Mouse (Mus musculus): ENCODE data around the gene Cd180. TPM values are rescaled to one million over a fixed set of nuclear protein-coding genes. Genes with fewer than 3 reads are reported as not detected.
"Not testable (repeated sequence)": the region's sequence is repeated elsewhere in the genome, so short reads cannot be mapped to it uniquely, and the experiment has no call there.

Gene Cd180
- polyA plus RNA-seq, 1 experiment from 2014 or later, result 0.55 TPM

DNA sequence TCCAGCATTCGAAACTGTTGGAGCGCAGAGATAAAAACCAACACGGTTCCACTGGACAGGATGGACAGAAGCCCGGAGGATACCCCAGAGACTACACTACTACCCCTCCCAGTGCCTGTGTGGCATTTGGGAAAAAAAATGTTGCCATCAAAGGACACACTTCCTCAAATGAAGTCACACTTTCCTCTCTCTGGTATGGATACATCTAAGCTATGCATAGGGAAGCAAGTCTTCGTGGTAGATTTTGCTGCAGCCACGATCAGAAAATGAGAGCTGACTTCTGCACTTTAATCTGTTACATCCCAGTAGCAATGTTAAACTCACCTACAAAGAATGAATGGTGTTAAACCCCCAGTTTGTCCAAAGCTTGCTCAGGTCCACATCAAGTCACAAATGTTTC lies 24.4 kb upstream of the Cd180 start:
- no peak for ATAC-seq (replicated peaks; ENCODE audit: low FRiP score, low TSS enrichment, low read depth)
- H3K27ac ChIP-seq (ENCODE audit: low read depth), result no peak overlapping the region
- WGBS, result 82% methylated on average over 6 of the region's 6 CpGs

DNA sequence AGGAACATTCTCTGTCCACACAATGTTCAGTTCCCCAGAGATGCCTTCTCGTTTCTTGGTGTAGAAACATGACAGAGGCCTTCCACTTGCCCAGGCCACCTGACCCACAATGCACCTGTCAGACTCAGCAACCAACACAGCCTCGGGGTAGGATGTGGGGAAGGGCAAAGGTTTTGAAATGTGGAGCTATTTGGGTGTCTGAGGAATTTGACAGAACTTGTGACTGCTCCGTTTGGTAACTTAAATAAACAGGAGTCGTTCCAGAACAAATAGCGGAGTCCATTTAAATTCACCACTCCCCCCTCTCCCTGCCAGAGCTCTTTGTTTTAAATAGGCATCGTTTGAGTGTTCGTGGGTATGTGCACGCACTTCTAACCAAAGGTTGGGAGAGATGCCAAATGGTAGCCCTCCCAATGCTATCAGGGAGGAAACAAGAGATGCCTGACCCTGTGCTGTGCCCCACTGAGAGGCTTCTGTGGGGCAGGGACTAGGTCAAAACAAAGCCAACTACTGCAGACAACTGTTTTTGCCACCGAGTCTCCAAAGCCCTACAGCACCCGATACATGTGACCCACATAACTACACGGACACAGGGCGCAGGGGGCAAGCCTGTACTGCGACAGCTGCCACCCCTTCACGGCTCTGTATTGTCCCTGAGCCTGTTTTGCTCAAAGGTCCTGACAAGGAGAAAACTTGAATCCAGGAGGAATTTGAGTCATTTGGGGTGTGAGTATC lies 23.7 kb upstream of the Cd180 start:
- H3K27me3 ChIP-seq (replicated peaks; ENCODE audit: control insufficient read depth, insufficient read depth, low read length), result no peaks in the 10 kb centered on the region
- DNase-seq (ENCODE audit: low spot score), result no peak
- WGBS, result 48% methylated on average over 14 of the region's 14 CpGs
- no peak overlapping the region for H3K4me3 ChIP-seq (ENCODE audit: low read depth, low read length)
- H3K4me1 ChIP-seq (replicated peaks; ENCODE audit: control insufficient read depth, insufficient read depth, low read length), result no peaks in the 10 kb centered on the region
- H3K27ac ChIP-seq (ENCODE audit: low read depth), result no peak overlapping the region
- no peak overlapping the region for H3K9ac ChIP-seq (ENCODE audit: low read length)
- no peak overlapping the region for H3K4me2 ChIP-seq (ENCODE audit: low read length)
- no peaks in the 10 kb centered on the region for H3K36me3 ChIP-seq (ENCODE audit: control insufficient read depth, insufficient read depth, low read length)
- ATAC-seq (replicated peaks; ENCODE audit: low FRiP score, low TSS enrichment, low read depth), result no peak
- H3K9me3 ChIP-seq (ENCODE audit: control insufficient read depth, low read length), result no peaks in the 10 kb centered on the region

More for the DNA sequence above, 24.4 kb upstream of the Cd180 start:
- no peak overlapping the region for H3K4me2 ChIP-seq (ENCODE audit: low read length)
- no peak for DNase-seq (ENCODE audit: low spot score)
- no peak overlapping the region for H3K9ac ChIP-seq (ENCODE audit: low read length)
- no peaks in the 10 kb centered on the region for H3K4me1 ChIP-seq (replicated peaks; ENCODE audit: control insufficient read depth, insufficient read depth, low read length)
- H3K9me3 ChIP-seq (ENCODE audit: control insufficient read depth, low read length), result no peaks in the 10 kb centered on the region
- no peaks in the 10 kb centered on the region for H3K36me3 ChIP-seq (ENCODE audit: control insufficient read depth, insufficient read depth, low read length)
- no peaks in the 10 kb centered on the region for H3K27me3 ChIP-seq (replicated peaks; ENCODE audit: control insufficient read depth, insufficient read depth, low read length)
- H3K4me3 ChIP-seq (ENCODE audit: low read depth, low read length), result no peak overlapping the region

DNA sequence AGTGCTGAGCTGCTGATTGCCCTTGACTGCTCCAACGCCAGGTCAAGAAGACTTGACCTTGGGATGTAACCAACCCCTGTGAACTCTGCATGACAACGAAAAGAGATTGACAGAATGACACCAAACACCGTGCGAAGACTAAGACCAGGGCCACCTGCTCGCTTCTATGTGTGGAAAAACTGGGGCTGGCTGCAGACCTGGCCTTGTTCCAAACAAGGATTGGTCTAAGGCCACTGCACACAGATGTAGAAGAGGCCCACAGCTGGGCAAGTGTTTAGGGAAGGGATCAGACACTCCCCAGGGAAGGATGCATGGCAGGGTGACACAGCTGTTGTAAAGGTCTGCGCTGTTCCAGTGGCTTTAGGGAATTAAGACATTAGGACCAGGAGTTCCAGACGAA lies 22.9 kb upstream of the Cd180 start:
- H3K27me3 ChIP-seq (replicated peaks; ENCODE audit: control insufficient read depth, insufficient read depth, low read length), result no peaks in the 10 kb centered on the region
- no peak overlapping the region for H3K9ac ChIP-seq (ENCODE audit: low read length)
- H3K4me3 ChIP-seq (ENCODE audit: low read depth, low read length), result no peak overlapping the region
- 78% methylated on average over 7 of the region's 7 CpGs for WGBS
- H3K9me3 ChIP-seq (ENCODE audit: control insufficient read depth, low read length), result no peaks in the 10 kb centered on the region
- no peaks in the 10 kb centered on the region for H3K4me1 ChIP-seq (replicated peaks; ENCODE audit: control insufficient read depth, insufficient read depth, low read length)
- DNase-seq (ENCODE audit: low spot score) (no peak), ATAC-seq (replicated peaks; ENCODE audit: low FRiP score, low TSS enrichment, low read depth) (no peak)
- no peak overlapping the region for H3K4me2 ChIP-seq (ENCODE audit: low read length)
- H3K27ac ChIP-seq (ENCODE audit: low read depth), result no peak overlapping the region
- H3K36me3 ChIP-seq (ENCODE audit: control insufficient read depth, insufficient read depth, low read length), result no peaks in the 10 kb centered on the region

DNA sequence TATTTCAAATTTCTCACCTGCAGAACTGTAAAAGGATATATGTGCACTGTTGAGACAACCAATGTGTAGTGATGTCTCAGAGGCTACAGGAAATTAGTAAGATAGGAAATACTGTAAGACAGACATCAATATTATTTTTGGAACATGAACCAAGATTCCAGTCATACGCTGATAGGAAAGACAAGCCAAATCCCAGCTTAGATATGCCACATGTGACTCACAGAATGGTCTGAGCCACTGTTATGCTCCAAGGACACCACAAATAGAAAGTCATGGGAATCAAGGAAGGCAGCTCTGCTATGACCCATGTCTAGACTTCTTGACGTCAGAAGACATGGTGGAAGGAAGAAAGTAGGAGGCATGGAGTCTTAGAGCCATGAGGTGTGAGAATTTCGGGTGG lies 19.3 kb upstream of the Cd180 start:
- no peaks in the 10 kb centered on the region for H3K36me3 ChIP-seq (ENCODE audit: control insufficient read depth, insufficient read depth, low read length)
- no peak for ATAC-seq (replicated peaks; ENCODE audit: low FRiP score, low TSS enrichment, low read depth)
- 83% methylated on average over 3 of the region's 3 CpGs for WGBS

DNA sequence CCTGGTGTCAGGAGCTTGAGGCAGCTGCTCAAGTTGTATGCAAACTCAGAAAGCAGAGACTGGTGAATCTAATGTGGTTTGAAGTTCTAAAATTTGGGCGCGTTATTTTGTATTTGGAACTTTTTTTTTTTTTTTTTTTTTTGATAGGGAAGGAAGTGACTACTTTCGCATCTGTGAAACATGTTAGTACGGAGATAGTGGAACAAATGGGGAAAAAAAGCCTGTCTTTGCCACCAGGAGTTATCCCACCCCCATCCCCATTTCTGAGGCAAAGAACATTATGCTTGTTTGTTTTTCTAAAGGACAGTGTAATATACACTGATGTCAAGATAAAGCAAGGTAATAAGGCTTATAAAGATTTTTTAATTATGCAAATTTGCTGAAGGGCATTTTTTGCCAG lies 15.8 kb upstream of the Cd180 start:
- WGBS, result 91% methylated on average over 4 of the region's 4 CpGs
- ATAC-seq (replicated peaks; ENCODE audit: low FRiP score, low TSS enrichment, low read depth); H3K4me1 ChIP-seq (replicated peaks; ENCODE audit: control insufficient read depth, insufficient read depth, low read length); H3K9ac ChIP-seq (ENCODE audit: low read length); H3K27me3 ChIP-seq (replicated peaks; ENCODE audit: control insufficient read depth, insufficient read depth, low read length); H3K4me2 ChIP-seq (ENCODE audit: low read length); H3K27ac ChIP-seq (ENCODE audit: low read depth); DNase-seq (ENCODE audit: low spot score); H3K9me3 ChIP-seq (ENCODE audit: control insufficient read depth, low read length); H3K36me3 ChIP-seq (ENCODE audit: control insufficient read depth, insufficient read depth, low read length); H3K4me3 ChIP-seq (ENCODE audit: low read depth, low read length): not testable (repeated sequence)

More for the DNA sequence above, 19.3 kb upstream of the Cd180 start:
- no peak overlapping the region for H3K9ac ChIP-seq (ENCODE audit: low read length)
- DNase-seq (ENCODE audit: low spot score), result no peak
- H3K4me2 ChIP-seq (ENCODE audit: low read length), result no peak overlapping the region
- H3K4me1 ChIP-seq (replicated peaks; ENCODE audit: control insufficient read depth, insufficient read depth, low read length), result no peaks in the 10 kb centered on the region
- no peaks in the 10 kb centered on the region for H3K27me3 ChIP-seq (replicated peaks; ENCODE audit: control insufficient read depth, insufficient read depth, low read length)
- H3K27ac ChIP-seq (ENCODE audit: low read depth), result no peak overlapping the region
- no peaks in the 10 kb centered on the region for H3K9me3 ChIP-seq (ENCODE audit: control insufficient read depth, low read length)
- H3K4me3 ChIP-seq (ENCODE audit: low read depth, low read length), result no peak overlapping the region

DNA sequence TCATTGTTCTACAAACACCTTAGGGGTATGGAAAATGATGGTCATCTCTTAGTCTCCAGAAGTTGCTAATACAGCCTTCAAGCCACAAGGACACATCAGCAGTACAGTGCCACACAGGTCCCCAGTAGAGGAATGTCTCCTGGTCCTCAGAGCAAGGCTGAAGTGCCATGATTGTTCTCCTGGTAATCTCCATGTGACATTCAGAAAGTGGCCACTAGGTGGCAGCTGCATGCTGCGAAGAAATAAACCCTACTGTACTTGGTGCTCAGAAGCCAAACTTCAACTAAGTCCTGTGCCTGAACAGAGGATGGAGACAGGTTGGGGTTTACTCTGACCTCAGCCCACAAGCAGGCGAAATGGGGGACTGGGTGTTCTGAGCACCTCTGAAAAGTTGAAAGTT lies 14.9 kb upstream of the Cd180 start:
- no peaks in the 10 kb centered on the region for H3K36me3 ChIP-seq (ENCODE audit: control insufficient read depth, insufficient read depth, low read length)
- ATAC-seq (replicated peaks; ENCODE audit: low FRiP score, low TSS enrichment, low read depth) (peak; percentile 66), DNase-seq (ENCODE audit: low spot score) (peak; percentile 88)
- no peak overlapping the region for H3K9ac ChIP-seq (ENCODE audit: low read length)
- no peak overlapping the region for H3K4me2 ChIP-seq (ENCODE audit: low read length)
- no peak overlapping the region for H3K27ac ChIP-seq (ENCODE audit: low read depth)
- 16% methylated on average over 2 of the region's 2 CpGs for WGBS
- H3K4me1 ChIP-seq (replicated peaks; ENCODE audit: control insufficient read depth, insufficient read depth, low read length), result no peaks in the 10 kb centered on the region
- H3K9me3 ChIP-seq (ENCODE audit: control insufficient read depth, low read length), result no peaks in the 10 kb centered on the region
- H3K27me3 ChIP-seq (replicated peaks; ENCODE audit: control insufficient read depth, insufficient read depth, low read length), result no peaks in the 10 kb centered on the region
- H3K4me3 ChIP-seq (ENCODE audit: low read depth, low read length), result no peak overlapping the region

DNA sequence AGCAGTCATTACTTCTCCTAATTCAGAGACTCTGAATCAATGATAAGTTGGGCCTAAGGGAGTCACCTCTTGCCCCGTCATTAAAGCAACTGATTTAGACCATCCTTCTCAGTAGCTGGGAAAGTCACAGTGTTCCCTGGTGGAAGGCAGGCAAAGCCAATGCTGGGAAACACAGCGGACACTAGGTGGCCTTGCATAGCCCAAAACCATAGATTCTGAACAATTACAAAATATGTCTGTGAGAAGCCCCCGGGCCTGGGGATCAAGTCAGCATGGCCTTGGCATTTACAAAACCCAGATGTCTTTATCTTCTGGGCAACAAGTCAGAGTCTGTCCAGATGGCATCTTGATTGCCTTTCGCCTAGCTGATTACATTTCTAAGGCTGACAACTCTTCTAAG lies 8.5 kb upstream of the Cd180 start:
- ATAC-seq (replicated peaks; ENCODE audit: low FRiP score, low TSS enrichment, low read depth) (no peak), DNase-seq (ENCODE audit: low spot score) (no peak)
- Histone ChIP-seq H3K27ac (ENCODE audit: low read depth) (no peak overlapping the region), H3K9ac (ENCODE audit: low read length) (no peak overlapping the region), H3K4me1 (replicated peaks; ENCODE audit: control insufficient read depth, insufficient read depth, low read length) (no peaks in the 10 kb centered on the region), H3K9me3 (ENCODE audit: control insufficient read depth, low read length) (no peaks in the 10 kb centered on the region), H3K4me2 (ENCODE audit: low read length) (no peak overlapping the region), H3K4me3 (ENCODE audit: low read depth, low read length) (no peak overlapping the region), H3K36me3 (ENCODE audit: control insufficient read depth, insufficient read depth, low read length) (no peaks in the 10 kb centered on the region), H3K27me3 (replicated peaks; ENCODE audit: control insufficient read depth, insufficient read depth, low read length) (no peaks in the 10 kb centered on the region)
- WGBS, result 60% methylated on average over 4 of the region's 4 CpGs

DNA sequence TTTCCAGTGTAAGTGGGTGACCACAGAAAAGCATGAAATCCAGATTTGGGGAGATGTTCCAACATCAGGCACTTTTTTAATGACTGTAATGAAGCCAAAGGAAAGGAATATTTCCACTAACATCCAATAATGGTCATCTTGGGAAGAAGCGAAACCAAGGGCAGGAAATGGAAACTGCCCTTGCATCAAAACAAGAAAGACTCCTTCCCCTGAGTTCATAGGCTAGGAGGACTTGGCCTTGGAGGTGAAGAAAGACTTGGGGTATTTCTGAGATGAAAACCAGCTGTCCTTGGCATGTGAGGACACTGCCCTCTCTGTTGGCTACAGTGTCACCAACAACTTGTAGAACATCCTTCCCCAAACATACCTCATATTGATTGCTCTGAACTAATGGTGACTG lies 5.2 kb upstream of the Cd180 start:
- H3K9ac ChIP-seq (ENCODE audit: low read length), result no peak overlapping the region
- WGBS, result 96% methylated on average over 1 of the region's 1 CpGs

More for the DNA sequence above, 5.2 kb upstream of the Cd180 start:
- no peaks in the 10 kb centered on the region for H3K36me3 ChIP-seq (ENCODE audit: control insufficient read depth, insufficient read depth, low read length)
- ATAC-seq (replicated peaks; ENCODE audit: low FRiP score, low TSS enrichment, low read depth), result no peak
- no peak overlapping the region for H3K4me3 ChIP-seq (ENCODE audit: low read depth, low read length)
- no peak overlapping the region for H3K27ac ChIP-seq (ENCODE audit: low read depth)
- H3K4me1 ChIP-seq (replicated peaks; ENCODE audit: control insufficient read depth, insufficient read depth, low read length), result no peaks in the 10 kb centered on the region
- no peak for DNase-seq (ENCODE audit: low spot score)
- no peak overlapping the region for H3K4me2 ChIP-seq (ENCODE audit: low read length)
- H3K9me3 ChIP-seq (ENCODE audit: control insufficient read depth, low read length), result no peaks in the 10 kb centered on the region
- H3K27me3 ChIP-seq (replicated peaks; ENCODE audit: control insufficient read depth, insufficient read depth, low read length), result no peaks in the 10 kb centered on the region

Measured in intestine, embryonic 14.5 days (tissue).